Mouse (Mus musculus) mature B cell (primary cell): ENCODE data around the gene Snap47.

ENCODE experiments used
- in situ Hi-C: fragments of 300-500 bp; cut with MboI; formaldehyde crosslinking; loops from 2 replicates; pipeline ENCODE4 v1.14.3; 2019

Gene Snap47

DNA sequence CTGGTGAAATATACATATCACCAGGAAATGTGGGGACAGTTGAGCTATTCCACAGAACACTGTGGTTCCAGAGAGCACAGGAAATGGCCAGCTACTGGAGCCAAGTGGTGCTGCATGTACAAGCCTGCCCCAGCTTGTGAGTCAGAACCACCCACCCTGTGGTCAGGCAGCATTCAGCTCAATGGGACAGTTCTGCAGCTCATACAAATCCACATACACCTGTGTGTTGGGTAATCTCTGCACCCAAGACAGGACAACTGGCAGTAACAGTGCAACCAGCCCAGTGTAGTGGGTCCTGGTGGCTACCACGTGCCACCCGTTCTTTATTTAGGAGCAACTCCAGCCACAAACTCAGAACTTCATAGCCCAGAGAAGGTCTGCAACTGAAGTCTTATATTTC lies 29.0 kb downstream of the Snap47 start:
- in situ Hi-C loops: no loop called here

DNA sequence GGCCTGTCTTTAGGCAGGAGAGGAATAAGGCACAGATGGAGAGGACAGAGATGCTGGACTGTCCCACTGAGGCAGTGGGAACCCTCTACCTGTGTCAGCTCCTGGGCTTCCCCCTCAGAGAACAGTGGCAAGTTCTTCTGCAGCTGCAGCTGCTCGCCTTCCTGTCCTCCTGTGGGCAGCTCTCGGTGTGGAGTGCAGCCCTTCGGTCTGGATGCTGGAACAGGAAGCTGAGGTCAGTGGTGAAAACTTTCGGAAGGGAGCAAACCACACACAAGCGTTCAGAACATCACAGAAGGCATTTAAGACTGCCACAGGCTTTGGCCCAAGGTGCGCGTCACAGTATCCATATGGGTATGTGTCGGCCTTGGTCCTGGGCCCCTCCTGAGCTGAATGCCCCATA lies 29.6 kb downstream of the Snap47 start:
- in situ Hi-C loops: no loop called here

DNA sequence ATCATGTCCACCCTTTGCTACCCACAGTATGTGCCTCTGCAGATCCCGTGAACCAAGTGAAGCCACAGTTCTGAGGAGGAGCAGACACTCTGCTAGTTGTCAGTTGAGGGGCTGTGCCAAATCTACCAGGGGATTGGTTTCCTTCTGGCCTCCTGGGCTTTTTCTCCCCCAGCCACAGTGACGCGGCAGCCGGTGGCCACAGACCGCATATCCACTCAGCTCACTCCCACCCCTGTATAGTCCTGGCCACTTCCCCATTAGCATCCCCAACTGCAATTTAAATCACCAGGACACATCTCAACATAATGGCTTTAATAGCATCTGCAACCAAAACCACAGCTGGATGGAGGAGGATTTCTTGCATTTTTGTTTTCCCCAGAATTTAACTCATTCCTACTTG lies 32.3 kb downstream of the Snap47 start:
- in situ Hi-C loops: no loop called here

DNA sequence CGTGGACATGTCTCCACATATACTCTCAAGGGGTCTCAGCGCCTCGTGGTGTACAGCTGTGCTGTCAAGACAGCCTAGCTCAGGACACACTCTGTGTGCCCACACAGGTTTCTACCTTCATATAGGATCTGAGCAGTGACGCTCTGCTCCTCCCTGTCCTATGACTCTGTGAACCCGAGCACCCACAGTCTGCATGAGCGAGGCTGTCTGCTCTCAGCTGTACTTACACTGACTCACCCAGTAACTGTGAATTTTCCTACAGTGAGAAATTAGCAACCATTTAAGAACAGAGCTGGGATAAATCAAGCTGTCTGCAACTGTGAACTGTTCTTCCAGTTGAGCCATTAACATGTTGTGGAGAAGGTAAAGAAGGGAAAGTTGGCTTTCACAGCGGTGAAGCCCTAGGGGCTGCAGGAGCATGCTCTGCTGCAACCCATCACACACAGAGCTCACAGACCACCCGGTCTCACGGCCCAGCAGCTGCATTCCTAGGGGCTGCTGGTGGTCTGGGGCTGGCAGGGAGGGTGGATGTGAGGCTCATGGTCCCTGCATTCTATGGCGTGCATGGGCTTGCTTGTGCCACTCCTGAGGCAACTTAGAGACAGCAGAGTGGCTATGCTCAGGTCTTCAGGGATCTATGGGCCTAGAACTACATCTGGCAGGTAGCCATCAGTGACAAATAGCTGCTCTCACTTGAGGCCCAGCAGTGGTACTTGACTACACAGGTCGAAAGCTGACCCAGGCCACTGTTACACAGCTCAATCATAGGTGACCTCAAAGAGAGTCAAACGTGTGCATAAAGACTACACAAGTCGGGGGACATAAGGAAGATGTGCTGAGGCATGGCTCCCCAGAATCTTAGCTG lies 37.8 kb downstream of the Snap47 start:
- in situ Hi-C loops: no loop called here

DNA sequence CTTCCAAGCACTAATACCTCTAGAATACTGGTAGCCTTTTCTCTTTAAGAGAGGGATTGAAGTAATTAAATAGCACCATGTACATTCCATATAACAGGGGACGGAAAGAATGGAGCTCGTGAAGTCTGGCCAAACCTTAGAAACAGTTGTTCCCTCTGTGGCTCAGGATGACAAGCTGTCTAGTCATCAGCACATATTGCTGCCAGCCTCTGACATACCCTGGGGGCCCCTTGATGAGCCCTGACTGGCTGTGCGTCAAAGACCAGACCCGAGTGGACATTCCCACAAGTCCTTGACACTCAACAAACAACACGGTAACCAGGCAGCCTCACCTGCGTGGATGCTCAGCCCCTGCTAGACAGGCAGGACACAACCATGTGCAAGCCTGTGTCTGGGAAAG lies 38.9 kb downstream of the Snap47 start:
- in situ Hi-C loops: no loop called here

DNA sequence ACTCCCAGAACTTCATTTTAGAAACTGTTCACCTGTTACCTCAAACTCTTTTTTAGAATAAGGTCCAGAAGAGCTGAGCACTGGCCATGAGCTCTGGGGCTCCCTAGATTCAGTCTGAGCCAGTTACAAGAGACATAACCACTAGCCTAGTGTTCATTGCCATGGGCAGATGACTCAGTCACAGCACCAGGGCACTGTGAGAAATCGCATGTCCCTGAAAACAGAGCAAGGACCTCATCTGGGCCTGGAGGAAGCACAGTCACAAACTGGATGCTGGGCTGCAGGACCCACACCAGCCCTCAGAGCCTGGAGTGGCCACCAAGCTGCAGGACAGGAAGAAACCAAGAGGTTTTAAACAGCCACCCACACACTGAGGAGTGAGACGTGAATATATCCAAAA lies 40.1 kb downstream of the Snap47 start:
- in situ Hi-C loops: no loop called here

DNA sequence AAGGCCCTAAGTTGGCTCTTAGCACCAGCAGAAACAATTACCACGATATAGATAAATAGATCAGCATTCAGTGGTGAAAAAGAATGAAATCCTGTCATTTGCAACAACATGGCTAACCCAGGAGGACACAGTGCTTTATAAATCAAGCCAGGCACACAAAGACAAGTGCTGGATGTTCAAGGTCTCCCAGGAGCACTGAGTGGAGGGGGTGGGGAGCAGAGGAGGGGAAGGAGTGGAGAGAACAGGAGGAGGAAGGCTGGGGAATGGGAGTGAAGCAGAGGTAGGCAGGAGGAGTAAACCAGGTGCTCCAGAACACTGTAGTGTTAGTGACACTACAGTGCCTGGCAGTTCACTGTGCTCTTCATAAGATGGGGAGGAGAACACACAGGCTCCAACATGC lies 45.2 kb downstream of the Snap47 start:
- in situ Hi-C loops: no loop called here

DNA sequence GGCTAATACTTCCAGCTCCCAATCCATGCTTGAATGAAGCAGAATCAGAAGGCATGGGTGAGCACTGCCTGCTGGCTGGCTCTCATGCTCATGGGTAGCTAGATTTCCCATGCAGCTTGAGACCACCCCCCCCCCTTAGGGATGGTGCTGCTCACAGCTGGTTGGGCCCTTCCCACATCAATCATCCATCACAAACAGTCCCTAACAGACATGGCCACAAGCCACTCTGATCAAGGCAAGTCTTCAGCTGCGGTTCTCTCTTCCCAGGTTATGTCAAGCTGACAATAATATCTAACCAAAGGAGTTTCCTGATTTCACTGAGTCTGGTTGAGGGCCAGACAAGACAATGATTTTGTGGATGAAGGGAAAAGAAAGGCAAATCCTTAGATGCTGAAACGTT lies 50.1 kb downstream of the Snap47 start:
- in situ Hi-C loops: no loop called here

DNA sequence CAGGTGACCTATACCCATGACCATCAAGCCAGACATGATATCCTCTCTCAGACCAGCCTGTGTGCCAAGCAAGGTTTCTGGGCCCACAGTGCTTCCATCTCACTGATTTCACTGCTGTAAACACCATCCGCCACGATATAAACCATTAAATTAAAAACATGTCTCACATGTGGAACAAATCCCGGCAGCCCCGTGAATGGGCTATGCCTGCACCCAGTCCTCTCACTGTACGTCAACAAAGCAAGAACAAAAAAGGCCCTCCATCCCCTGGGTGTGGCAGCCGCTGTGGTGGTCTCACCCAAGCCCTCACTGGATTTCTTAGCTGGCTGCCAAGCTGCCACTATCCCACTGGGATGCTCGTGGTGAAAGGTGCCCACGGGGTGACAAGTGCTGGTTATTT lies 51.2 kb downstream of the Snap47 start:
- in situ Hi-C loops: no loop called here

DNA sequence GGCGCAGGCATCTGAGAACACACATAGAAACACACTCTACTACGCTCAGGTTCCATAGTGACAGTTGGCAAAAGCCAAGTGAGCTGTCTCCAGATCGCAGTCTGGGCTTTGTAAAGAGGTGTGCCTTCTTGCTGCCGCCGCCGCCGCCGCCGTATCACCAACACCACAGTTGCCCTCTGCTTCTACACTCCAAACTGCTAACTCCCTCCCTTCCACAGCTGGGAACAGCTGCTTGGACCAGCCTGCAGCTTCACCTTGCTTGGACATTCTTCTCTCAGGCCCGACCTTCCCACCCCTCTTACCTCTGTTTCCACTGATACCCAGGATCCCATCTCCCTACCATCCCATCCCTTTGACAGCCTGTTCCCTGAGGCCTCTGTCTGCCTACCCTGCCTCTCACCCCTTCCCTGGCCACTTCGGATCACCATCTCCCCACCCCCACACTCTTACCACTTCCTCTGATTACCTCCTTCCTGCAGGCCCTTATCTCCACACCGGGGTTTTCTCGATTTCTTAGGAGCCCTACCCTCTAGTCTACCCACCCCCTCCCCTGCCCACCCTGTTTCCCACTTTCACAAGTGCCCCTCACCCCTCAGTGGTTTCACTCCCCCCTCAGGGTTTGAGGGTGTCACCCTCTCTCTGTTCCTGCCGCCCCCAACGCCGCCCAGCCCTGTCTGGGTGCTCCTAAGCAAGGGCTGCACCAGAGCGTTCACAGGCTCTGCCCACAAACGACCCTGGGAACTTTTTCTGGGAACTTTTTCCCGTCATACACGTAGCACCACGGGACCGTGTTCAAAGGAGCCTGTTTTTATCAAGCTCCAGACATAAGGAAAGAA lies 53.2 kb downstream of the Snap47 start:
- in situ Hi-C loops: no loop called here

DNA sequence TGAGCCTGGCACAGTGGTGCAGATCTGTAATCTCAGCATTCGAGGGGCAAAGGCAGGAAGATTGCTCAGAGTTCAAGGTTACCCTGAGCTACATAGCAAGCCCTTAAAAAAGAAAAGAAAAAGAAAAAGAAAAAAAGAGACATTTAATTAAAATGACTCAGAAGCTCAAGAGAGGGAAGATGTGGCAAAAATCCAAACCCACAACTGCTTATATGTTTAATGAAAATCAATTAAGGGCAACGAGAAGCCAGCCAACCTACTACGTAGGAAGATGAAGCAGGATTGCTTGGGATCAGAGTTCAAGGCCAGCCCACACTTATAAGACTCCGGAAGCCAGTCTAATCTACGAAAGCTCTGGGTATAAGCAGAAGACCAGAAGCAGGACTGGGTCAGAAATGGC lies 56.5 kb downstream of the Snap47 start:
- in situ Hi-C loops: no loop called here

DNA sequence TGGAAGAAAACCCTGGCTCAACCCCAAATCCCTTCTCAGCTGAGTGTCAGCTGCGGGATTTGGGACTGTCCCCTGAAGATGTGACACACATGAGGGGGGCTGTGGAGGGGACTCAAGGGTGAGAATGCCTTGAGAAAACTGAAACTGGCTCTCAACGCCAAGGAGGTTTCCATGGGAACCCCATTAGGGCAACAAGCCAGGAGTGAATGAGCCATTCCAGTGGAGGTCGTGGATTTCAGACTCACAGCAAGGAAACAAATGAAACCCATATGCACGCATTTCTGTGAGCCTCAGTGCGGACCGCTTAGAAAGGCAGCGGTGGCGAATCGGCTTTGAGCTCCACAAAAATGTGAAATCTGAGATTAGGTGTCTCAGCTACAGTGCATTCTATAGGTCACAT lies 57.4 kb downstream of the Snap47 start:
- in situ Hi-C loops: no loop called here

DNA sequence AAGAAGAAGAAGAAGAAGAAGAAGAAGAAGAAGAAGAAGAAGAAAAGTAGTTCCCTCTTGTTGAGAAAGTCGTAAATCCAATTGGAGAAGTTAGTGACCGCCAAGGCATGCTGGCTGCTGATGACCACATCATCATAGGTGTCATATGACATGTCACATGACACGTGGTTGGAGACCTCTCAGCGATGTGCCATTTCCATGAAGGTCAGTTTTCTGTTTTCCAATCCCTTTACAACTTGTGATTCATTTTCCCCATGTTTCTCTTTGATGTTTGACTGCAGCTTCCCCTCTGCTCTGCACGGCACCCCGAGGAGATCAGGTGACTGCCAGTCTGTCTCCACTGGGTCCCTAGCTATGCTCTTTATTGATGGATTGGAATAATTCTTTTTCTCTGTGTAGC lies 58.7 kb downstream of the Snap47 start:
- in situ Hi-C loops: no loop called here

DNA sequence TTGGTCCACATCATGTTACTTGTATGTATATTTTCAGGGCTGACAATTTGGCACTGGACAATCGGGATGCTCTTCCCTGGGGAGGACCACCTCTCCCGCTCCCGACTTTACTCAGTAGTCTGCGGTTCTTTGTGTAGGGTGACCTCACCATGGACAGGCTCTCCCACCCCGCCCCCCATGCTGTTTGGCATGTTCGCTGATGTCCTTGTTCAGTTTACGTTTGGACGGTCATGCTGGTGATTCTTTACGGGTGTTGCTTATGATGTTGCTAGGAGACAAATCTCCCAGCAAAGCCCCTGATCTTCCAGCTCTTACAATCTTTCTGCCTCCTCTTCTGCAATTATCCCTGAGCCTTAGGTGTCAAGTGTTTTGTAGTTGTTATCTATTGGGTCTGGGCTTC lies 60.5 kb downstream of the Snap47 start:
- in situ Hi-C loops: no loop called here

DNA sequence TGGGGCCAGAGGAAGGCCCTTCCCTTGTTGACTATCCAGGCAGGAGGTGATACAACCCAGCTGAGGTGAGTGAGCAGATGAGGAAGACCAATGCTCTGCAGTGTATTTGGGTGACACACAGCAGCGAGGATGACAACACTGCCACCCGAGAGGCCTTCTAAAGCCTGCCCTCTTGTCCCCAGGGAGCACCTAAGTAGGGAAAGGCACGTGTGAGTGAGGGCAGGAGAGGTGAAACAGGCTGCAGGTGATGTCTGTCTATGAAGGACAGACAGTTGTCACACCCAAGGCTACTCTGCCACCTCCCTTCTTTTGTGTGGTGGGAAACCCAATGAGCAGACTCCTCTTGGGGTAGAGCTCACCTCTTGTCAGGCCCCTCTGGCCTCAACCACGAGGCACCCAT lies 61.4 kb downstream of the Snap47 start:
- in situ Hi-C loops: no loop called here

DNA sequence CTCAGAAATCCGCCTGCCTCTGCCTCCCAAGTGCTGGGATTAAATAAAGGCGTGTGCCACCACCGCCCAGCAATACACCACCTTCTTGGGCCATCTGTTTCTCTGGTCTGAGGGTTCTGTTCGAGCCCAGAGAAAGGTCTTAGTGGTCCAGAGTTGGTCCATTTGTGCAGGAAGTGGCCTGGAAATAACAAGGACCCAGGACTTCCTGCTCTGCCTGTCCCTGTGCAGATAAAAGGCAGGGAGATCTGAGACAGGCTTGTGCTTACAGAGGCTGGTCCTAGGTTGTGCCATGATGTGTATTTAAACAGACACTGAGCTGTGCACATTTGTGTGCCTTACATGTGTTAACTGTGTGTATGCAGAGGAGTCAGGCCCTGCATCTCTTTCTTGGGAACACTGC lies 62.2 kb downstream of the Snap47 start:
- in situ Hi-C loops: no loop called here

DNA sequence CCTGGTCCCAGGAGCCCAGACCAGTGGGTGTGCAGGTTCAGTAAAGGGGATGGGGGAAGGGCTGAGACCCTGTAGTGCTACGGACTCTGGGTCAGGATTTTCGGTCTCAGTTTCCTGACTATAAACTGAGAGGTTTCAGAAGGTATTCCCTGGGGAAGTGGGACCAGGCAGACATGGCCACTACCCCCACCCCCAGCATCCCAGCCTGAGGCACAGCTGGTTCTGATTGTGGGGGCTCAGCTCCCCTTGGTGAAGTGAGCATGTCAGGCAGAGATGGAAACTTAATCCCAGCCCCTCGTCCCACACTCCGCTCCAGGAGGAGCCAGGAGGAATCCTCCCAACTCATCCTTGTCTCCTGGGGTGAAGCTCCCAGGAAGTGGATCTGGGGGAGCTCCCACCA lies 63.5 kb downstream of the Snap47 start:
- in situ Hi-C loops: no loop called here

DNA sequence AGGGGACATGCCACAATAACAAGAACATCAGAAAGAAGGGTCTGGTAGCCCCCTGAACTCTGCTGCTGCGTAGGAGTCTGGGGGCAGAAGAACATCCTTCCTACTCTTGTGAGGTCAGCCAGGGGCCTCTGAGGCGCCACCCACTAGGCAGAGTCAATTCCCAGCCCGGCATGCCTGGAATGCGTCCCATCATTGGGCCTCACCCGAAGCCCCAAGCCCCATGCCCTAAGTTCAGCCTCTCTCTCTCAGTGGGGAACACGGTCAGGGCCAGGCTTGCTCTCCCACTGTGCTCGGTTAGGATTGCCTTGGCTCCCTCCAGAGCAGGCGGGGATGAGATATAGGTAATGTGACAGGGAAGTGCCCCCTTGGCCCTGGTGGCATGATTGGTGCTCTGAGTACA lies 65.9 kb downstream of the Snap47 start:
- in situ Hi-C loops: no loop called here

DNA sequence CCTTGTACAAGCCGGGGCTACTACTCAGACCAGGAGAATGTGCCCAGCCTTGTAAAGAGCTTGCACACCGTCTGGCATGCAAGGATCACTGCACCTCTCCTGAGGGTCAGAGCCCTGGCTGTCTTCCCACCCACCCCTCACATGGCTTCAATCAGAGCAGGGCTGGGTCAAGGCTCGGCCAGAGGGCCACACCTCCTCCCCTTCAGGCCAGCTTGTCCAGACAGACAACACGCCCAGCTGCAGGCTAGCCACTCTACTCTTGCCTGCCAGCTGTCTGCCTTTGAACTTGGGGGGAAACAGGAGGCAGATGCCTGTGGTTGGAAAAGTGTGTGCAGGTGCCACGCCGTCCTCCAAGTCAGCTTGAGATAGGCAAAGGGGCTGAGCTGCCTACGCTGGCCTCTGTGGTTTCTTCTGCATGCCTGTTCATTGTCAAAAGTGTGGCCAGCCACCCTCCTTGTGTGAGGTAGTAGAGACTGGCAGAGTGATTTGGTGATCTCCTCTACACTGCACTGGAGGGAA lies 66.5 kb downstream of the Snap47 start:
- in situ Hi-C loops: no loop called here

DNA sequence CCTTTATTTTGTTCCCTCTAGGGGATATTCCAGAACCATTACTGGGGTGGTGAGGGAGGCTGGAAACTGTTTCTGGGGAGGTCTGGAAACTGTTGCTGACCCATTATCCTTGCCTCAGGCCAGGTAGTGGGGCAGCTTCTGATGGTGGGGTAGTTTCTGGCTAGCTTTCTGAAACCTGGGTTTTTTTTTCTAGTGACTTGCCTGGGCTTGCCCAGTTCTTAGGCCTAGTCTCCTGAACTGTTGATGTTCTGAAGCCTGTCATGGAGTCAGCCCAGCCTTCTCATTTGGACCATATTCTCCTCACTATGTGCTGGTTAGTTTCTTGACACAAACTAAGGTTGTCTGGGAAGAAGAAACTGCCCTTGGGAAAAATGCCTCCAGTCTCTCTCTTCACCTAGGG lies 71.4 kb downstream of the Snap47 start:
- in situ Hi-C loops: no loop called here

DNA sequence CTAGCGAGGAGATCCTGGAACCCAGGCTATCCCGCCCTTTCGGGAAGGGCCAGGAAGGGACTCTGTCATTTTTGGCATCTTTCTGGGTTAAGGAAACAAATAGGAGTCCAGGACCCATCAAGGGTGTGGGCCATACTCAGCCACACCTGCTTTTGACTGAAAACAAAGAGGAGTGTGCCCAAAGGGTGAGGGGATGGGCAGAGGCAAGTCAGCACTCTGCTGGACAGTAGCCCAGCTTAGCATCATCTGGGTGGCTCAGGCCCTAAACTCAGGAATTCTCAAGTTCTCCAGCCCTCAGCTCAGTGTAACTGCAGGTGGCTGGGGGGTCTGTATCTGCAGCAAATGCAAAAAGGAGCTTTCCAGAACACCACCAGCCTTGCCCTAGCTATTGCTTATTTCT lies 73.0 kb downstream of the Snap47 start:
- in situ Hi-C loops: no loop called here

DNA sequence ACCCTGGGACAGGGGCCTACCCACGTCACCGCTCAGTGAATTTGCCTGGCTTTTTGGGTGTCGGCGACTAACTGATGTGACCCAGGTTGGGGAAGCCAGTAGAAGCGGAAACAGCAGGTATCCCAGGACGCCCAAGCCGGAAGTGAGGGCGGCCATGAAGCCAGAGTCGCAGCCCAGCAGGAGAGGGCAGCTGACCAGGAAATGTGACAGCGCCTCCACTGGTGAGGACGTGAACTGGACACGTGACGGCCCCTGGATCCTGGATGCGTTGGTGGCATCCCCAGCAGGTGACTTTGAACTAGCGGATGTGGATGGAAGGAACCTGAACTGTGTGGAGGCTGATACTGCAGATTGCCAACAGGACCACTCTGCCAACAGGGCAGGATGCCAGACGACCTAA lies 75.5 kb downstream of the Snap47 start, which contains the start of gene Prss38:
Prss38 (minus strand) TSS at position 183 of the 400 bp plus-strand sequence.
- in situ Hi-C loops: no loop called here

DNA sequence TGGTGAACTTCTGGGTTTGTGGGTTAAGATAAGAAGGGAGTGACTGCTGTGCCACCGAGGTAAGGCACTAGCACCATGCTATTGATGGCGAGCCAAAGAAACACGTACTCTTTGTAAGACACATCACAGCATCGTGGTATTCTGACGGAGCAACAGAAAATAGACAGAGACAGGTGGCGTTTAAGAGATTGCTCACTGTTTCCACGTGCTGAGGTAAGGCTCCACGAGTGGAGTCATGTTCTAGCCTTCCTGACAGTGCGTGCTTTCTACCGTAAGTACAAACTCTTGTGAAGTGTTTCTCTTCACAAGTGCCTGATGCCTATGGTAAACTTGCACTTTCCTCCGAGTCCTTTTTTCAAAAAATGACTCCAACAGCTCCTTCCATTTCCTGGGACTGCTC lies 81.1 kb downstream of the Snap47 start:
- in situ Hi-C loops: no loop called here
